Comparison of ENCODE assay signal across 15 mouse cellular contexts in genomic region chr3:92253860-92254259, GRCm38 (mm10). TPM values are rescaled to one million over a fixed set of nuclear protein-coding genes. Genes with fewer than 3 reads are reported as not detected.
DNase-seq lines count a peak whose midpoint lies in the region; ATAC-seq lines count a peak whose summit lies in the region.
"Not testable (repeated sequence)": the region's sequence is repeated elsewhere in the genome, so short reads cannot be mapped to it uniquely, and the experiment has no call there.
"Had no signal": no experiment of that assay in that cellular context is flagged by ENCODE, and none has a peak within 500 bp of the region (broad histone marks: within the 10 kb centered on the region; RNA-seq: fewer than 3 reads in every experiment).

No protein-coding gene starts in this region.

- H3K4me3 ChIP-seq in heart, embryonic 11.5 days (ENCODE audit: low read depth, low read length); hindbrain, embryonic 14.5 days (replicated peaks; ENCODE audit: low read length); kidney, embryonic 16.5 days (ENCODE audit: low read length); lung, embryonic 15.5 days; midbrain, embryonic 14.5 days (replicated peaks; ENCODE audit: low read depth, low read length); stomach, embryonic 15.5 days (replicated peaks): not testable (repeated sequence)

- not testable (repeated sequence) for H3K27ac ChIP-seq in heart, embryonic 11.5 days (ENCODE audit: low read depth, low read length); hindbrain, embryonic 14.5 days; kidney, embryonic 16.5 days (ENCODE audit: low read length); lung, embryonic 15.5 days; midbrain, embryonic 14.5 days (replicated peaks; ENCODE audit: low read depth, low read length); stomach, embryonic 15.5 days

- not testable (repeated sequence) for H3K4me2 ChIP-seq in heart, embryonic 11.5 days; hindbrain, embryonic 14.5 days (replicated peaks); kidney, embryonic 16.5 days (replicated peaks; ENCODE audit: low read depth, low read length); lung, embryonic 15.5 days; midbrain, embryonic 14.5 days (ENCODE audit: low read length); stomach, embryonic 15.5 days

- not testable (repeated sequence) for H3K9me3 ChIP-seq in heart, embryonic 11.5 days (replicated peaks; ENCODE audit: control insufficient read depth, low read length); hindbrain, embryonic 14.5 days (ENCODE audit: control insufficient read depth, low read length); kidney, embryonic 16.5 days (ENCODE audit: low read length); lung, embryonic 15.5 days; midbrain, embryonic 14.5 days (ENCODE audit: control insufficient read depth, low read length); stomach, embryonic 15.5 days

- not testable (repeated sequence) for H3K4me1 ChIP-seq in heart, embryonic 11.5 days (ENCODE audit: control insufficient read depth, insufficient read depth, low read length); hindbrain, embryonic 14.5 days (replicated peaks; ENCODE audit: control insufficient read depth, insufficient read depth, low read length); kidney, embryonic 16.5 days (ENCODE audit: insufficient read depth, low read length); lung, embryonic 15.5 days; midbrain, embryonic 14.5 days (ENCODE audit: control insufficient read depth, insufficient read depth, low read length); stomach, embryonic 15.5 days

- ATAC-seq in erythroblast, adult 5-6 weeks (replicated peaks; ENCODE audit: low FRiP score, poor library complexity, severe bottlenecking) = 0 out of 2 replicates have a peak, but pooled peaks have one; percentile 49
- ATAC-seq in heart, embryonic 11.5 days (replicated peaks; ENCODE audit: insufficient number of reproducible peaks, low FRiP score, low TSS enrichment) = peak; percentile 47; the same call in 1 of the 2 replicates
- ATAC-seq in hindbrain, embryonic 14.5 days (ENCODE audit: low FRiP score) = peak; percentile 59
- peak; percentile 86 for ATAC-seq in kidney, embryonic 16.5 days (ENCODE audit: low FRiP score, low TSS enrichment)
- peak; percentile 75 for ATAC-seq in lung, embryonic 15.5 days (ENCODE audit: borderline replicate concordance, extremely low read depth, low FRiP score, low TSS enrichment)
- ATAC-seq in midbrain, embryonic 14.5 days (ENCODE audit: low FRiP score, low TSS enrichment) = peak; percentile 45
- ATAC-seq in stomach, embryonic 15.5 days (ENCODE audit: insufficient read depth, low FRiP score, low read depth) = 0 out of 2 replicates have a peak, but pooled peaks have one; percentile 37

- H3K36me3 ChIP-seq in heart, embryonic 11.5 days (ENCODE audit: control insufficient read depth, insufficient read depth, low read length); hindbrain, embryonic 14.5 days (replicated peaks; ENCODE audit: control insufficient read depth, insufficient read depth); kidney, embryonic 16.5 days (ENCODE audit: insufficient read depth, low read length); lung, embryonic 15.5 days; midbrain, embryonic 14.5 days (ENCODE audit: control insufficient read depth, insufficient read depth, low read length); stomach, embryonic 15.5 days: not testable (repeated sequence)

- not testable (repeated sequence) for H3K9ac ChIP-seq in heart, embryonic 11.5 days (ENCODE audit: low read depth, low read length); hindbrain, embryonic 14.5 days; kidney, embryonic 16.5 days (replicated peaks; ENCODE audit: low read length); lung, embryonic 15.5 days; midbrain, embryonic 14.5 days (replicated peaks; ENCODE audit: low read length); stomach, embryonic 15.5 days

- no CpG with 5 or more reads among the region's 8 CpGs for WGBS in heart, embryonic 11.5 days (ENCODE audit: insufficient replicate concordance)
- WGBS in hindbrain, embryonic 14.5 days = no CpG with 5 or more reads among the region's 8 CpGs
- WGBS in kidney, embryonic 16.5 days = no CpG with 5 or more reads among the region's 8 CpGs
- no CpG with 5 or more reads among the region's 8 CpGs for WGBS in lung, embryonic 15.5 days
- WGBS in midbrain, embryonic 14.5 days = no CpG with 5 or more reads among the region's 8 CpGs
- no CpG with 5 or more reads among the region's 8 CpGs for WGBS in stomach, embryonic 15.5 days

- not testable (repeated sequence) for H3K27me3 ChIP-seq in heart, embryonic 11.5 days (ENCODE audit: control insufficient read depth, insufficient read depth, low read length); hindbrain, embryonic 14.5 days (ENCODE audit: control insufficient read depth, insufficient read depth, low read length); kidney, embryonic 16.5 days (ENCODE audit: insufficient read depth, low read length); lung, embryonic 15.5 days; midbrain, embryonic 14.5 days (ENCODE audit: control insufficient read depth, insufficient read depth, low read length); stomach, embryonic 15.5 days (replicated peaks)

- DNase-seq in hindbrain, embryonic 14.5 days (ENCODE audit: low spot score); midbrain, embryonic 14.5 days: not testable (repeated sequence)

RNA-seq across cellular contexts. Expression of gene Sprr2a3, which starts 31.4 kb away (rescaled TPM):
- total RNA-seq in erythroblast, adult 5-6 weeks (2015; ENCODE audit: low replicate concordance) = not detected in 2 replicates
- total RNA-seq in erythroblast, adult 5-6 weeks (2017; ENCODE audit: low replicate concordance) = not detected in 2 replicates
- polyA plus RNA-seq in heart, embryonic 11.5 days (2014; fragmentation: Nextera tagmentation; extraction: Ambion mirVana) = not detected in 2 replicates
- not detected in 2 replicates for polyA plus RNA-seq in hindbrain, embryonic 14.5 days (2014; fragmentation: Nextera tagmentation; extraction: Ambion mirVana)
- 0.49 and 0.69 TPM in 2 replicates for polyA plus RNA-seq in kidney, embryonic 16.5 days (2015; fragmentation: Nextera tagmentation; extraction: Ambion mirVana)
- polyA plus RNA-seq in lung, embryonic 15.5 days (2015; fragmentation: Nextera tagmentation; extraction: Ambion mirVana) = 0.87 TPM in 1 of 2 replicates, not detected in the other
- polyA plus RNA-seq in midbrain, embryonic 14.5 days (2014; fragmentation: Nextera tagmentation; extraction: Ambion mirVana) = not detected in 2 replicates
- polyA plus RNA-seq in stomach, embryonic 15.5 days (2015; fragmentation: Nextera tagmentation; extraction: Ambion mirVana) = 44.5 and 82.4 TPM in 2 replicates
- total RNA-seq: adrenal gland, adult 8-10 months; gastrocnemius, postnatal 25 days; layer of hippocampus, adult 8-10 months; left cerebral cortex, adult 2 months; MEL had no signal
- polyA plus RNA-seq: CD4-positive, CD25-positive, alpha-beta regulatory T cell, adult 4 months; heart, embryonic 10.5 days; limb, embryonic 13.5 days had no signal

RNA-seq across cellular contexts. Expression of gene Sprr2a2, which starts 38.1 kb away (rescaled TPM):
- 0.58 TPM in 1 of 2 replicates, not detected in the other for total RNA-seq in erythroblast, adult 5-6 weeks (2015; ENCODE audit: low replicate concordance)
- total RNA-seq in erythroblast, adult 5-6 weeks (2017; ENCODE audit: low replicate concordance) = 0.56 and 0.85 TPM in 2 replicates
- 0.86 and 0.96 TPM in 2 replicates for polyA plus RNA-seq in heart, embryonic 11.5 days (2014; fragmentation: Nextera tagmentation; extraction: Ambion mirVana)
- not detected in 2 replicates for polyA plus RNA-seq in hindbrain, embryonic 14.5 days (2014; fragmentation: Nextera tagmentation; extraction: Ambion mirVana)
- 2.8 and 3.6 TPM in 2 replicates for polyA plus RNA-seq in kidney, embryonic 16.5 days (2015; fragmentation: Nextera tagmentation; extraction: Ambion mirVana)
- 4.2 and 15.4 TPM in 2 replicates for polyA plus RNA-seq in lung, embryonic 15.5 days (2015; fragmentation: Nextera tagmentation; extraction: Ambion mirVana)
- not detected in 2 replicates for polyA plus RNA-seq in midbrain, embryonic 14.5 days (2014; fragmentation: Nextera tagmentation; extraction: Ambion mirVana)
- polyA plus RNA-seq in stomach, embryonic 15.5 days (2015; fragmentation: Nextera tagmentation; extraction: Ambion mirVana) = 541 and 1,085 TPM in 2 replicates
- total RNA-seq: adrenal gland, adult 8-10 months; gastrocnemius, postnatal 25 days; layer of hippocampus, adult 8-10 months; left cerebral cortex, adult 2 months had no signal
- polyA plus RNA-seq: CD4-positive, CD25-positive, alpha-beta regulatory T cell, adult 4 months had no signal

RNA-seq across cellular contexts. Expression of gene Sprr2a1, which starts 38.3 kb away (rescaled TPM):
- not detected in 2 replicates for total RNA-seq in erythroblast, adult 5-6 weeks (2015; ENCODE audit: low replicate concordance)
- not detected in 2 replicates for total RNA-seq in erythroblast, adult 5-6 weeks (2017; ENCODE audit: low replicate concordance)
- not detected in 2 replicates for polyA plus RNA-seq in heart, embryonic 11.5 days (2014; fragmentation: Nextera tagmentation; extraction: Ambion mirVana)
- not detected in 2 replicates for polyA plus RNA-seq in hindbrain, embryonic 14.5 days (2014; fragmentation: Nextera tagmentation; extraction: Ambion mirVana)
- polyA plus RNA-seq in kidney, embryonic 16.5 days (2015; fragmentation: Nextera tagmentation; extraction: Ambion mirVana) = 0.12 TPM in 1 of 2 replicates, not detected in the other
- 0.22 TPM in 1 of 2 replicates, not detected in the other for polyA plus RNA-seq in lung, embryonic 15.5 days (2015; fragmentation: Nextera tagmentation; extraction: Ambion mirVana)
- polyA plus RNA-seq in midbrain, embryonic 14.5 days (2014; fragmentation: Nextera tagmentation; extraction: Ambion mirVana) = not detected in 2 replicates
- 9.5 and 12.7 TPM in 2 replicates for polyA plus RNA-seq in stomach, embryonic 15.5 days (2015; fragmentation: Nextera tagmentation; extraction: Ambion mirVana)
- total RNA-seq: adrenal gland, adult 8-10 months; gastrocnemius, postnatal 25 days; layer of hippocampus, adult 8-10 months; left cerebral cortex, adult 2 months; MEL had no signal
- polyA plus RNA-seq: CD4-positive, CD25-positive, alpha-beta regulatory T cell, adult 4 months; heart, embryonic 10.5 days had no signal

Comparison
In these comparisons a context has a peak if more than half of its experiments do, and no peak if none do; other contexts are left out.
1. RNA of gene Sprr2a3, which starts 31.4 kb away (polyA plus RNA-seq): 44.5 to 82.4 TPM in stomach, embryonic 15.5 days; 0.87 TPM in lung, embryonic 15.5 days, 0.49 to 0.69 TPM in kidney, embryonic 16.5 days, not detected in heart, embryonic 11.5 days, not detected in hindbrain, embryonic 14.5 days and not detected in midbrain, embryonic 14.5 days; every median in the first group is over 10 times any median in the second.
2. RNA of gene Sprr2a2, which starts 38.1 kb away (polyA plus RNA-seq): 541 to 1,085 TPM in stomach, embryonic 15.5 days; 4.2 to 15.4 TPM in lung, embryonic 15.5 days, 2.8 to 3.6 TPM in kidney, embryonic 16.5 days, 0.86 to 0.96 TPM in heart, embryonic 11.5 days, not detected in hindbrain, embryonic 14.5 days and not detected in midbrain, embryonic 14.5 days; every median in the first group is over 10 times any median in the second.
3. Peak in every context shown above with its lines, with median percentiles within 50 percentile points of each other: ATAC-seq.